Mouse (Mus musculus) kidney, adult 2 months (tissue): ENCODE results near the gene Cxcl3.

Experiments
- CTCF ChIP-seq: fragments of 200-500 bp; conservative IDR thresholded peaks from 2 replicates; pipeline ENCODE4 v1.5.1; 2011; ENCODE audit warnings: low read depth, mild to moderate bottlenecking, control low read depth, low read length, moderate library complexity, mixed read lengths; ENCODE audit not compliant: insufficient read depth, insufficient read length
- POLR2A ChIP-seq: fragments of 200-500 bp; IDR thresholded peaks from one replicate; pipeline ENCODE4 v1.6.1; 2011; ENCODE audit warnings: low read depth, low read length, control low read depth

DNA sequence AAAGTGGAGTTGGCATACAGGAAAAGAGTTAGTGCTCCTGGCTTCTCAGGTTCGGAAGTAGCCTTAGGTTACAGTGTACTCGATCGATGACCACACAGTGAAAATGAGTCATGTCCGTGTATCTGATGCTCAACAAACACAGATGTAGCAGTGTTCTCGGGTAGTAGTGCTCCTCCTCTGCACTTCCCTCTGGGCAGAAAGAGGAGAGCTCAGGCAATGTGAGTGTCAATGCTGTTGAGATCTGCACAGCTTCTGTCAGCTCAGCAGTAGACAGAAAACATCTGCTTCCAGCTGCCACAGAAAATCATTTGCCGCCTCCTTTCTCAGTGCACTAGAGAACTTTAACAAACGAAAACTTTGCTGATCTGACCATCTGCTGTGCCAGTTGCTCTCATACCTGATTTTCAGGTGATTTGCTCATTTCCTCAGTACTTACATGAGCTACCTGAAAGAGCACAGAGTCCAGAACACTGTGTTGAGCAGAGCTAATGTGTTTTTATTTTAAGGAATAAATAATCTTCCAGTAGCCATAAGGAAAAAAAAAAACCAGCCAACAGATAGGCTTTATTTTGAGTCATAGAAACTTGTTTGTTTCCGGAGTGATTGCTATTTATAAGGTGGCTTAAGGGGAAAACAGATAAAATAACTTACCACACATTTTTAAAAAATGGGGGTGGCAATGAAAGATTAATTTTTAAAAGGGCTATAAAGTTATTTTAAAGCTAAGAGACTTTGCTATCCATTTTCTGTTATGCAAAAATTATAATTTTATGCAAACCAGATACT, 19.9 kb upstream of the Cxcl3 start:
- TF ChIP-seq CTCF: no peak
- no peak for TF ChIP-seq POLR2A
